Mouse (Mus musculus) gastrocnemius, adult 2 months (tissue): ENCODE results near the gene Unc13a. TPM values are rescaled to one million over a fixed set of nuclear protein-coding genes. Genes with fewer than 3 reads are reported as not detected.

ENCODE experiments used
- DNase-seq: peaks from one replicate; pipeline ENCODE4 v3.0.0; 2022
- H3K27ac ChIP-seq: fragments of 200-600 bp; 2 replicates; pipeline ENCODE4 v1.8.1; 2022; ENCODE audit warnings: mild to moderate bottlenecking
- H3K4me3 ChIP-seq: fragments of 200-600 bp; 2 replicates; pipeline ENCODE4 v1.8.1; 2022; ENCODE audit warnings: mild to moderate bottlenecking, moderate library complexity
- CTCF ChIP-seq: fragments of 200-600 bp; IDR thresholded peaks from 2 replicates; pipeline ENCODE4 v1.8.1; 2022; ENCODE audit warnings: antibody characterized with exemption, mild to moderate bottlenecking, moderate library complexity
- intact Hi-C: fragments of 180-260 bp; cut with DNase I; formaldehyde crosslinking; loops from one replicate; pipeline ENCODE4 v1.15.1; 2025
- total RNA-seq, 2 experiments: library from RNA; stranded (reverse); gene quantifications; 2 replicates each; pipeline ENCODE4 v1.2.3; 2021

The Unc13a gene
- total RNA-seq, 2 experiments from 2014 or later, result not detected

DNA sequence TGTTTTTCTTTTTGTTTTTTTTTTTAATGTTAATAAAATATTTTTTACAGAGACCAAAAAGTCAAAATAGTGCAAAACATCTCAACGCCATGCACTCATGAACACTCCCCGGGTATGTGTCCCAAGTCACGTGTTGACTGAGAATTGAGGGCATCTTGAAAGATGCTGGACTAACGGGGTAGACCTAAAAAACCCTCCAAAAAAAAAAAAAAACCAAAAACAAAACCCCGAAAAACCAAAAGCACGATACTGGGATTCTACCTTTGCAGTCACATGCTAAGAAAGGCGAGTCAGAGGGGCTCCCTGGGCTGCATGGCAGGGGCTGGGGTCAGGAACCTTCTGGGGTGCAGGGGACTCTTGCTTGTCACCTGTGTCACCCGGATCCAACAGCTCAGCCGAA is 44.8 kb downstream of the Unc13a start:
- Histone ChIP-seq H3K4me3 (no peak overlapping the region), H3K27ac (no peak overlapping the region)
- TF ChIP-seq CTCF, result no peak
- intact Hi-C loops, result no loop called here
- DNase-seq, result no peak

DNA sequence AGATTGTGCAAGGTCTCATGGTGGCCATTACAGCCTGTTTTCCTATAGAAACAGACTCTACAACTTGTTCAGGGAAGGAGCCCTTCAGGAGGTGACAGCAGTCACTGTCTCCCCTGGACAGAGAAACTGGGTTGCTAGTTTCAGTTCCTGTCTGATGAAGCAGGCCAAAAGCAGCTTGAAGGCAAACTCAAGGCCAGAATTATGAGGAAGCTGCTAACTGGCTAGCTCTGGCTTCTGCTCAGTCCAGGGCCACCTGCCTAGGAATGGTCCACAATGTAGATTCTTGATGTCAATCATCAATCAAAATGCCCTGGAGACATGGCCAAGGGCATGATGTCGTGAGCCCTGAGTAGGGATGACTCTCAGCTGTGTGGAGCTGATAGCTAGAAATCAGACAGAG is 46.5 kb downstream of the Unc13a start:
- H3K4me3 ChIP-seq, result no peak overlapping the region
- intact Hi-C loops, result no loop called here
- TF ChIP-seq CTCF, result no peak
- H3K27ac ChIP-seq, result no peak overlapping the region
- DNase-seq, result no peak

DNA sequence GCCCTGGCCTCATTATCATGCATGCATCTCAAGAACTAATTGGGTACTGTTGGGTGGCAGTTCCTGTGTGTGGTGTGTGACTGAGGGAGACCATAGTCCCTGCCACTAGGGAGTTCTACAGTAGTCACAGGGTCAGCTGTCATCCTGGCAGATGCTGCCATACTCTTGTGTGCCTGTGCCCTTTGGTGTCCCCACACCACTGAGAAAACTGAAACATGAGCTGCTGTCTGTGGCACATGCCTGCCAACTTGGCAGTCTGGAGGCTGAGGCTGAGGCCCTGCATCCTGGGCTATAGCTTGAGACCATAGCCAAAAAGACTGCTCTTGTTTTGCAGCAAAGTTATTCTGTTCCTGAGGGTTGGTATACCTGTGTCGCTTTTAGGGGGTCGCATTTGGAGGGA is 51.8 kb downstream of the Unc13a start:
- peak overlapping the region; percentile 84 for H3K27ac ChIP-seq
- intact Hi-C loops, result no loop called here
- H3K4me3 ChIP-seq, result no peak overlapping the region
- peak; percentile 88 for DNase-seq
- TF ChIP-seq CTCF, result no peak; the same call in 1 of the 2 replicates

DNA sequence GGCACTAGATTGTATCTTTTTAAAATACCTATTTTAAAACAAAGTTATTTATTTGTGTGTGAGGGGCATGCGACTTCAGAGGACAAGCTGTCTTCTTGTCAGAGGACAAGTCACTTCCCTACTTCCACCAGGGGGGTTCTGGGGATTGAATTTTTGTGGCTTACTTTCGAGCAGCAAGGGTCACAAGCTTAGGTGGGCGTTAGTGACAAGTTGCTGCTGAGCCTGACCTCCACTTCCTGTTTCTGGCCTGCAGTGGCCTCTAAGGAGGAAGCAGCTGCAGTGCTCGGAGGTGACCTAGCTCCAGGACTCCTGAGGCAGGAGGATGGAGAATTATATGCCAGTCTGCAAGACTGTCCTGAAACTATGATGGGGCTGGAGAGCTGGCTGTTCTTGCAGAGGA is 58.1 kb downstream of the Unc13a start:
- intact Hi-C loops, result no loop called here
- no peak for DNase-seq
- TF ChIP-seq CTCF, result no peak
- Histone ChIP-seq H3K27ac (peak overlapping the region; percentile 24; the same call in 1 of the 2 replicates), H3K4me3 (no peak overlapping the region)

DNA sequence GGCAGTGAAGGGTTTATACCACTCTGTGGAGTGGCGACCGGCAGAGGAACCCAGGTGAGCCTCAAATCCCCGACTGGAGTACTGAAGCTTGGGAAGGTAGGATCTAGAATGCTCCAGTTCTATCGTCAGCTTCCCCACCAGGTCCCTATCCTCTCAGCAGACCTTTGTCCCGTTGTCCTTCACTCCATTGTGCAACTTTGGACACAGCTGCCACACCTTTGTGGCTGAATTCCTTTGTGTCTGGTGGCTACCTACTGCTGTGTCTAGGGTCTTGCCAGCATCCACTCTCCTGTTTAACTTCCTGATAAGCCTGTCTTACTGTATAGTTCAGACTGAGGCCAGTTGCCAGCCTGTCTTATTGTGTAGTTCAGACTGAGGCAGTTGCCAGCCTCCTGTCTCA is 59.4 kb downstream of the Unc13a start:
- intact Hi-C loops, result no loop called here
- no peak for DNase-seq
- peak overlapping the region; percentile 82 for H3K4me3 ChIP-seq
- no peak for TF ChIP-seq CTCF
- peak overlapping the region; percentile 98 for H3K27ac ChIP-seq

DNA sequence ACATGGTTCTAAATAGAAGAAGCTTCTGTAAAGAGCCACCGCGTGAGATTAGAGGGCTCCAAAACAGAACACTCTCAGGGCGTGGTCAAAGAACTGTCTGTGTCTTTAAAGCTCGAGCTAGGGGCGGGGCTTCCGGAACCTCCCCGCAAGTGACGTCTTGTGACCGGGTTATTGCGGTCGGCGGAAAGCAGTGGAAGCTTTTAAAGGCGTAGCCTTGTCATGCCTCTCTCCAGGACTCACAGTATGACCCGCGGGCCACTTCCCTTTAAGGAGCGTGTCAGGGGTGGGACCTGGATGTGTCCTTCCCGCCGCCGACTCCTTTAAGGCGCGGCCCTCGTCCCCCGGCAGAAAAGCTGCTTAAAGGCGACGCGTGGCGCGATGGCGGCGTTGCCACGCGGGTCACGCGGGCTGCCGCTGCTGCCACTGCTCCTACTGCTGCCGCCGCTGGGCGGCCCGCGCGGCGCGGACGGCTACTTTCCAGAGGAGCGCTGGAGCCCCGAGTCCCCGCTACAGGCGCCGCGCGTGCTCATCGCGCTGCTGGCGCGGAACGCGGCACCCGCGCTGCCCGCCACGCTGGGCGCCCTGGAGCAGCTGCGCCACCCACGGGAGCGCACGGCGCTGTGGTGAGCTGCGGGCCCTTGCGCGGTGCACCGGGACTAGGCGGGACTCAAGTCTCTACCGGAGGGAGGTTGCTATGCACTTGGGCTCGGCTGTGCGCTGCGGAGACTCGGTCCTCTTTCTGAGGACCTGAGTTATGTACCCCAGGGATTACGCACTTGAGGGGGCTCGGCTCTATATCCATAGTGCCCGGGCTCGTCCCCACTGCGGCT is 60.5 kb downstream of the Unc13a start, which contains the start of gene Colgalt1:
Gene Colgalt1 (plus strand): TSS at position 177 of the 830 bp plus-strand sequence.
- intact Hi-C loops, result no loop called here
- peak; percentile 42 for TF ChIP-seq CTCF
- Histone ChIP-seq H3K4me3 (peak within 1 kb of the TSS; percentile 82), H3K27ac (peak within 1 kb of the TSS; percentile 98)
- peak; percentile 97 for DNase-seq

DNA sequence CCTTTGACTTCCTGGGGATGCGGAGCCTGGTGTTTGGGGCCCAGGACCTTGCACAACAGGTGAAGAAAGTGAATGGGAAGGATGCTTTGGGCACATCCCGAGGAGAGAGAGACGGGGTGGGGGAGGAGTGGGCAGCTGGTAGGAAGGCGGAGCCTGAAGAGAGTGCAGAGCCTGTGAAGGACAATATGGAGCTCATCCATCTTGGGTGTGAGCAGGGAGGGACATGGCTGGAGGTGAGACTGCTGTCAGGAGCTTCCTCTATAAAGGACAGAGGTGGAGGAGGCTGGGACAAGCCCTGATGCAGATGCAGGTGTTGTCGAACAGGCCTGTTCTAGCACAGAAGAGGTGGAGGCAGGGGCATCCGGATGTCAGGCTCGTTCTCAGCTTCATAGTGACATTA is 67.5 kb downstream of the Unc13a start:
- no peak for DNase-seq

DNA sequence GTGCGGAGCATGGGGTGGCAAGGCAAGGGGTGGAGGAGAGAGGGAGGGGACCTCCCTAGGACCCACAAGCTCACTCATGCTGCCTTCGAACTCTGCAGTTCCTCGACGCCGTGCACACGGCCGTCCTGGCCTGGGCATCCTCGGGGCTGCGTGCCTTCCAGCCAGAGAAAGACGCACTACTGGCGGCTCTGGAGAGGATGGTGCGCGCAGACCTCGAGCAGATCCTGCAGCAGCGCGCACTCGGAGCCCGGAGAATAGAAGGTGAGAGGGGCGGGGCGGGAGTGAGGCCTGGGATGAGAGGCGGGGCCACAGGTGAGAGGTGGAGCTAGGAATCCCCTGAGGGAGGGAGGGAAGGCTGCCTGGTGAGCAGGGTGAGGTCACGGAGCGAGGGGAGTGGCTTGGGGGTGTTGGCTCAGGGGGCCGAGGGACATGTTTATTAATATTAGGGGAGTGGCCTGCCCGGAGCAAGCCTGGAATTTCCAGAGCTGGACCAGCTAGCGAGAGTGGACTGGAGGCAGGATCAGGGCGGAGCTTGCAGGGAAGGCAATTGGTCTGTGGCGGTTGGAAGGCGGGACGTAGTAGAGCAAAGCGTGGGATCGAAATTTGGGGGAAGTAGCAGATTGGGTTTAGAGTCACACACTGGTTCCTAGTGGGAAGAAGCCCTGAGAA is 68.8 kb downstream of the Unc13a start:
- intact Hi-C loops, result no loop called here
- Histone ChIP-seq H3K27ac (peak overlapping the region; percentile 58; the same call in 1 of the 2 replicates), H3K4me3 (peak overlapping the region; percentile 65)
- DNase-seq, result peak; percentile 84
- no peak for TF ChIP-seq CTCF

More for the DNA sequence above, 67.5 kb downstream of the Unc13a start:
- H3K27ac ChIP-seq, result no peak overlapping the region
- intact Hi-C loops, result no loop called here
- H3K4me3 ChIP-seq, result no peak overlapping the region
- TF ChIP-seq CTCF, result no peak

DNA sequence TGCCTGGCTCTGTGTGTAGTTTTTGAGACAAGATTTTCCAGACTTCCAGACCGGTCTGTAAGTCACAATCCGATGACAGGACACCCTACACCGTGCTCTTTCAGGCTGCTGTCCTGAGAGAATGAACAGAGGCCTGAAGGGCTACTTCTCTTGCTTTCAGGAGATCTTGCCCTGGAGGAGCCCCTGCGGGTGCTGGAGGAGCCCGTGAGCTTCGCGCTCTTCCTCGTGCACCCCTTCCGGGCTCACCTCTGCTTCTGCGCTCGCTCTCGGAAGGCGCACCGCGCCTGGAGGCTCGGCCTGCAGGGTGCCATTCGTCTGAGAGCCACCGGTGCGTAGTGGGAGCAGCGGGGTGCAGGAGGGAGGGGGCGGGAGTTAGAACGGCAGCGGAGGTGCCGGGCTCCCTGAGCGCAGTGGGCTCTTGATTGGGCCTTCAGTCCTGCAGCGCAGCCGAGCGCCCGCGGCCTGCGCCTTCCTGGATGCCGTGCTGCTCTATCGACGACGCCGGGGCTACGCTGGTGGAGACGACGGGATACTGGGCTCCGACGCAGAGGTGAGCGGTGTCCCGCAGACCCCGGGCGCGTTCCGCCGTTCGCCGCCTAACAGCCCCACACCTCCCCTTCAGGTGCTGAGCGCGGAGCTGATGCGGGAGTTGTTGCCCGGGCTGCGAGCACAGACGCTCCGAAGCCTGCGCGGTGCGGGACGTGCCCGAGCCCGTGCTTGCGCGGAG is 69.5 kb downstream of the Unc13a start:
- Histone ChIP-seq H3K27ac (no peak overlapping the region; the same call in 1 of the 2 replicates), H3K4me3 (peak overlapping the region; percentile 65)
- no peak for DNase-seq
- intact Hi-C loops, result no loop called here
- no peak for TF ChIP-seq CTCF

DNA sequence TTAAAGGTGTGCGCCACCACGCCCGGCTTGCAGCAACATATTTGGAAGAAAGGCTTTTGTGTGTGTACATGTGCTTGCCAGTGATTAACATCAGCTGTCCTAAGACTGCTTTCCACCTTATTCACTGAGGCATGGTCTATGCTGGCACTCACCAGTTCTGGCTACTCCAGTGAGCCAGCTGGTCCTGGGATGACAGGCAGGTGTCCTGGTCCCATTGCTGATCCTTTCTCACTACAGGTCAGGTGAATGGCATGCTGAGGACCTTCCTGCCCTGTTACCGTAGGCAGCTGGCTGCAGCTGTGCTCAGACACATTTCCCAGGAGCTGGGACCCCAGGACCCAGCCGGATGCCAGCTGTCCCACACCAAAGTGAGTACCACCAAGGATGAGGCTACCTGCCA is 72.7 kb downstream of the Unc13a start:
- no peak overlapping the region for H3K27ac ChIP-seq
- TF ChIP-seq CTCF, result no peak
- no peak overlapping the region for H3K4me3 ChIP-seq
- DNase-seq, result no peak
- intact Hi-C loops, result loop anchor here (5.0 kb wide), 1 partner anchor 63 kb away; no protein-coding TSS in a partner anchor

DNA sequence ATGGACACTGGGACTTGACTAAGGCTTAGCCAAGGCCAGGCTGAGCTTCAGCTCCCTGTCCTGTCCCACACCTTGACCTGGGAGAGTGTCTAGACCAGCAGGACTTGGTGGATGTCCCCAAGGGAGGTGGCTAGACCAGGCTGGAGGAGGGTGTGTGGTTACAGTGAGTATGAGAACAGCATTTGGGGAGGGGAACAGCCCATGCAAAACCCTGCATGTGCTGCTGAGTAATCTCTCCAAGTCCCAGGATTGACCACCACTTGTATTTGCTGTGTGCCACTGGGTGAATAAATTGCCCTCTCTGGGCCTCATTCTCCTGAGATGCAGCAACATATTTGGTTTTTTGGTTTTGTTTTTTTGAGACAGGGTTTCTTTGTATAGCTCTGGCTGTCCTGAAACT is 73.2 kb downstream of the Unc13a start:
- Histone ChIP-seq H3K27ac (no peak overlapping the region), H3K4me3 (no peak overlapping the region)
- no peak for TF ChIP-seq CTCF
- intact Hi-C loops, result loop anchor here (5.0 kb wide), 1 partner anchor 64 kb away; no protein-coding TSS in a partner anchor
- DNase-seq, result no peak

DNA sequence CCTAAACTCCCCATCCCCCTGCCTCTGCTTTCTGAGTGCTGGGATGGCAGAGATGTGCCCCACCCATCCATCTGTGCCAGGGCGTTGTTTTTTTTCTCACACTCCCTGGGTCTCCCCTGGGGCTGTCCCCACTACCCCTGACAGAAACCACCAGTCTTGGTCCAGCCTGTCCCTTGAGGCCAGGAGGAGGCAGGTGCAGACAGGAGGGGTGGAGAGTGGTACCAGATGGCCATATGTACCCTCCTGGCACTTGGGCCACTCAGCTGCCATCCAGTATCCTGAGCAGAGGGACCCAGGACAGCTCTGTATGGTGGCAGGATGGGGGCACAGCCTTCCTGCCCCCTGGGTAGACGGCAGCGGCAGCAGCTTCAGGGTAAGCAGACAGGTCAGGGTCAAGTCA is 74.1 kb downstream of the Unc13a start, which contains the start of gene Fam129c:
Gene Fam129c (plus strand): TSS at position 198 of the 400 bp plus-strand sequence.
- DNase-seq, result no peak
- Histone ChIP-seq H3K4me3 (no peak within 1 kb of the TSS), H3K27ac (no peak within 1 kb of the TSS)
- no peak for TF ChIP-seq CTCF
- intact Hi-C loops, result loop anchor here (5.0 kb wide), 1 partner anchor 65 kb away; no protein-coding TSS in a partner anchor

DNA sequence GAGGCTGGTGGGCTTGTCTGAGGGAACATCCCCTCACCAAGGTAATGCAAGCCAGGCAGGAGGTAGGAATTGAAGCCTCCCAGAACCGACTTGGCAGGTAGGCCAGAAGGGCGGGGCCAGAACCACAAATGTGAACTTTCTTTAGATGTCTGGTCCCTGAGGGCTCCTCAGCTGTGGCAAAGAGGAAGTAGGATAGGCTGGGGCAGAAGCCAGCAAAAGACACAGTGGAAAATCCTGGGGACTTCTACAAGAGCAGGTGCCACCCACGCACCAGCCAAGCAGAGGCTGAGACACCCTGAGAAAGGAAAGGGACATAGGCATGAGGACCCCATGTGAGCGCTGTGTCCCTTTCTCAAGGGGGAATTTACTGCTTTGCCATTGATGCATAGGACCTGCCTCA is 74.8 kb downstream of the Unc13a start:
- no peak for TF ChIP-seq CTCF
- Histone ChIP-seq H3K4me3 (no peak overlapping the region), H3K27ac (no peak overlapping the region)
- DNase-seq, result no peak
- intact Hi-C loops, result loop anchor here (1.0 to 5.0 kb wide), 2 partner anchors 35 to 66 kb away; no protein-coding TSS in a partner anchor
